Mouse (Mus musculus): Measurements from ENCODE around the gene Gm9970. TPM values are rescaled to one million over a fixed set of nuclear protein-coding genes. Genes with fewer than 3 reads are reported as not detected.

Gm9970 gene
- polyA plus RNA-seq, 1 experiment from 2014 or later: 0.41 TPM

- peaks cover 6% of the 10 kb centered on the region for H3K9me3 ChIP-seq (ENCODE audit: control insufficient read depth, low read length)
- H3K4me3 ChIP-seq (ENCODE audit: control insufficient read depth in 1 of 2, insufficient read depth in 1 of 2, low read depth in 1 of 2, low read length in 2 of 2): no peak overlapping the region
- H3K4me2 ChIP-seq (ENCODE audit: low read length): no peak overlapping the region
- H3K4me1 ChIP-seq (ENCODE audit: control insufficient read depth in 2 of 2, insufficient read depth in 2 of 2, low read length in 2 of 2): peaks cover 5 to 15% of the 10 kb centered on the region in 2 experiments; a peak in 2 of 4 replicates
- H3K9ac ChIP-seq (ENCODE audit: low read length): no peak overlapping the region
- H3K27ac ChIP-seq (replicated peaks in 1 of 2; ENCODE audit: control insufficient read depth in 1 of 2, insufficient read depth in 1 of 2, low read depth in 2 of 2, low read length in 2 of 2): no peak overlapping the region
- H3K27me3 ChIP-seq (ENCODE audit: control insufficient read depth, insufficient read depth, low read length): no peaks in the 10 kb centered on the region
- ATAC-seq (ENCODE audit: insufficient number of reproducible peaks, insufficient read depth, low FRiP score, low read depth): no peak
- 90% methylated on average over 9 of the region's 9 CpGs for WGBS
- peaks cover 84% of the 10 kb centered on the region for H3K36me3 ChIP-seq (ENCODE audit: control insufficient read depth, insufficient read depth, low read length)
Measured at GRCm38 (mm10) chr5:31199893-31200292, 41.1 kb downstream of the Gm9970 start.

DNA sequence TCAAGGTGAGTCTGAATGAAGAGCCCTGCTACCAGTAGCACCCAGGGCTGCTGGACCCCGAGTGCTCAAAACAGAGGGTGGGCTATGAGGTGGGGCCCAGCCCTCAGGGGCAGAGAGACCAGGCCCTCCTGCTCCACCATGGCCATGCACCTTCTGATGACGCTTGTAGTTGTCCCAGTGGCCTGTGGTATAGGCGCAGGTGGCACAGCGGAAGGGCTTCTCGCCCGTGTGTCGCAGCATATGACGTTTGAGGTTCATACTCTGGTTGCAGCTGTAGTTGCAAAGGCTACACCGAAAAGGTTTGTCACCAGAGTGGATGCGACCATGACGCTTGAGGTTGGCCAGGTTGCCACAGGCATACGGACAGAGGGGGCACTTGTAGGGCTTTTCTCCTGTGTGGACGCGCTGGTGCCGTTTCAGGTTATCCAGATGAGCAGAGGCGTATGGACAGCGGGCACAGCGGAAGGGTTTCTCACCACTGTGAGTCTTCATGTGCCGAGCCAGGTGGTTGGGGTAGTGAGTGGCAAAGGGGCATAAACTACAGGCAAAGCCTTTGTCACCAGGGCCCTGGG is 41.6 kb downstream of the Gm9970 start:
- peaks cover 84% of the 10 kb centered on the region for H3K36me3 ChIP-seq (ENCODE audit: control insufficient read depth, insufficient read depth, low read length)
- H3K4me3 ChIP-seq (ENCODE audit: control insufficient read depth in 1 of 2, insufficient read depth in 1 of 2, low read depth in 1 of 2, low read length in 2 of 2): no peak overlapping the region
- H3K27me3 ChIP-seq (ENCODE audit: control insufficient read depth, insufficient read depth, low read length): no peaks in the 10 kb centered on the region
- no peak overlapping the region for H3K27ac ChIP-seq (replicated peaks in 1 of 2; ENCODE audit: control insufficient read depth in 1 of 2, insufficient read depth in 1 of 2, low read depth in 2 of 2, low read length in 2 of 2)
- no peak overlapping the region for H3K4me2 ChIP-seq (ENCODE audit: low read length)
- 89% methylated on average over 19 of the region's 19 CpGs for WGBS
- peaks cover 6% of the 10 kb centered on the region for H3K9me3 ChIP-seq (ENCODE audit: control insufficient read depth, low read length)
- no peak for ATAC-seq (ENCODE audit: insufficient number of reproducible peaks, insufficient read depth, low FRiP score, low read depth)
- peaks cover 5 to 16% of the 10 kb centered on the region in 2 experiments; a peak in 3 of 4 replicates for H3K4me1 ChIP-seq (ENCODE audit: control insufficient read depth in 2 of 2, insufficient read depth in 2 of 2, low read length in 2 of 2)
- H3K9ac ChIP-seq (ENCODE audit: low read length): no peak overlapping the region

DNA sequence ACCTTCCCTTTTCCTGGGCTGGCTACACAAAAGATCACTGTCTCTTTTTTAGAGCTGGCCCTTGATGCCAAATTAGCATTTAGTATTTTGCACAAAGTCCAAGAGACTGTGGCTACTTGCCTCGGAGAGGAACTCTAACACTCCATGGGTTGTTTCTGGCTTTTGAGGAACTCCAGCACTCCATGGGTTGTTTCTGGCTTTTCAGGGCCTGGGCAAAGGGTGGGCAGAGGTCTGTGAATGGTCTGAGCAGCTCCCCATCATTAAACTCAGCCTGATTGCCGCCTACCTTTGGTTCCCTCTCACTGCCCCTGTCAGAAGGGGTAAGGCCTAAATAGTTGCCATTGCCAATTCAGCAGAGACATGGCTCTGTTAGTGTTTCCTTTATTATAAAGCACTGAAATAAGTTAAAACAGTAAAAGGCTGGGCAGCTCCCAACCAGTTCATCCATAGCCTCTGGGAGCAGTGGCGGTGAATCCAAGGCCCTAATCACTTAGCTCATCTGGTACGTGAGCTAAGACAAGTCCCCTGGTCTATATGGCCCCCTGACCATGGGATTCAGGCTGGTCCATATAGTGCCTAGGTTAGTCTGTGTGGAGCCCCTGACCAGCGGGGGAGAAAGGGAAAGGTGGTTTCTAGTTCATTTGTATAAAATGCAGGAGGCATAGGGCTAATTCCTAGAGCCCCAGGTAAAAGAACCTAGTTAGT is 42.3 kb downstream of the Gm9970 start:
- H3K9me3 ChIP-seq (ENCODE audit: control insufficient read depth, low read length): peaks cover 6% of the 10 kb centered on the region
- H3K4me1 ChIP-seq (ENCODE audit: control insufficient read depth in 2 of 2, insufficient read depth in 2 of 2, low read length in 2 of 2): peaks cover 5 to 22% of the 10 kb centered on the region in 2 experiments; a peak in 3 of 4 replicates
- H3K4me3 ChIP-seq (ENCODE audit: control insufficient read depth in 1 of 2, insufficient read depth in 1 of 2, low read depth in 1 of 2, low read length in 2 of 2): no peak overlapping the region
- no peak overlapping the region for H3K4me2 ChIP-seq (ENCODE audit: low read length)
- no peaks in the 10 kb centered on the region for H3K27me3 ChIP-seq (ENCODE audit: control insufficient read depth, insufficient read depth, low read length)
- ATAC-seq (ENCODE audit: insufficient number of reproducible peaks, insufficient read depth, low FRiP score, low read depth): no peak
- H3K27ac ChIP-seq (replicated peaks in 1 of 2; ENCODE audit: control insufficient read depth in 1 of 2, insufficient read depth in 1 of 2, low read depth in 2 of 2, low read length in 2 of 2): no peak overlapping the region
- H3K36me3 ChIP-seq (ENCODE audit: control insufficient read depth, insufficient read depth, low read length): peaks cover 82% of the 10 kb centered on the region
- H3K9ac ChIP-seq (ENCODE audit: low read length): 0 out of 2 replicates have a peak overlapping the region, but pooled peaks have one; percentile 3
- 79% methylated on average over 5 of the region's 5 CpGs for WGBS

GRCm38 (mm10) chr5:31198170-31198569 is 42.9 kb downstream of the Gm9970 start:
- no peak for ATAC-seq (ENCODE audit: insufficient number of reproducible peaks, insufficient read depth, low FRiP score, low read depth)
- 77% methylated on average over 9 of the region's 9 CpGs for WGBS
- no peak overlapping the region for H3K27ac ChIP-seq (replicated peaks in 1 of 2; ENCODE audit: control insufficient read depth in 1 of 2, insufficient read depth in 1 of 2, low read depth in 2 of 2, low read length in 2 of 2)
- H3K4me2 ChIP-seq (ENCODE audit: low read length): no peak overlapping the region
- H3K36me3 ChIP-seq (ENCODE audit: control insufficient read depth, insufficient read depth, low read length): peaks cover 76% of the 10 kb centered on the region
- peaks cover 6% of the 10 kb centered on the region for H3K9me3 ChIP-seq (ENCODE audit: control insufficient read depth, low read length)
- no peak overlapping the region for H3K4me3 ChIP-seq (ENCODE audit: control insufficient read depth in 1 of 2, insufficient read depth in 1 of 2, low read depth in 1 of 2, low read length in 2 of 2)
- H3K4me1 ChIP-seq (ENCODE audit: control insufficient read depth in 2 of 2, insufficient read depth in 2 of 2, low read length in 2 of 2): peaks cover 5 to 23% of the 10 kb centered on the region in 2 experiments; a peak in 3 of 4 replicates
- H3K9ac ChIP-seq (ENCODE audit: low read length): no peak overlapping the region
- no peaks in the 10 kb centered on the region for H3K27me3 ChIP-seq (ENCODE audit: control insufficient read depth, insufficient read depth, low read length)

DNA sequence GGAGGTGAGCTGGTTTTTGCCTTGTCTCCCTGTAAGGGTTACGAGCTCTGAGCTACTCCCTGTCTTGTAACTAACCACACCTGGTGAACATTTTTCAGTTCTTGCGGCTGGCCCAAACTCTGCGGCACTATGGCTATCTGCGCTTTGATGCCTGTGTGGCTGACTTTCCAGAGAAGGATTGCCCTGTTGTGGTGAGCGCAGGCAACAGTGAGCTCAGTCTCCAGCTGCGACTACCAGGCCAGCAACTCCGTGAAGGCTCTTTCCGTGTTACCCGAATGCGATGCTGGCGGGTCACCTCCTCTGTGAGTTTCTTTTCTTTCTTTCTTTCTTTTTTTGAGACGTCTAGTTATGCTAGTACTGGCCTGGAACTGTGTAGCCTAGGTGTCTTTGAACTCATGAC is 44.0 kb downstream of the Gm9970 start:
- Histone ChIP-seq H3K9me3 (ENCODE audit: control insufficient read depth, low read length) (peaks cover 6% of the 10 kb centered on the region), H3K9ac (ENCODE audit: low read length) (no peak overlapping the region), H3K4me2 (ENCODE audit: low read length) (no peak overlapping the region), H3K4me3 (ENCODE audit: control insufficient read depth in 1 of 2, insufficient read depth in 1 of 2, low read depth in 1 of 2, low read length in 2 of 2) (no peak overlapping the region), H3K4me1 (ENCODE audit: control insufficient read depth in 2 of 2, insufficient read depth in 2 of 2, low read length in 2 of 2) (peaks cover under 1 to 20% of the 10 kb centered on the region in 2 experiments; a peak in 3 of 4 replicates), H3K27me3 (ENCODE audit: control insufficient read depth, insufficient read depth, low read length) (no peaks in the 10 kb centered on the region), H3K36me3 (ENCODE audit: control insufficient read depth, insufficient read depth, low read length) (peaks cover 70% of the 10 kb centered on the region), H3K27ac (replicated peaks in 1 of 2; ENCODE audit: control insufficient read depth in 1 of 2, insufficient read depth in 1 of 2, low read depth in 2 of 2, low read length in 2 of 2) (no peak overlapping the region)
- no peak for ATAC-seq (ENCODE audit: insufficient number of reproducible peaks, insufficient read depth, low FRiP score, low read depth)
- 89% methylated on average over 12 of the region's 12 CpGs for WGBS

DNA sequence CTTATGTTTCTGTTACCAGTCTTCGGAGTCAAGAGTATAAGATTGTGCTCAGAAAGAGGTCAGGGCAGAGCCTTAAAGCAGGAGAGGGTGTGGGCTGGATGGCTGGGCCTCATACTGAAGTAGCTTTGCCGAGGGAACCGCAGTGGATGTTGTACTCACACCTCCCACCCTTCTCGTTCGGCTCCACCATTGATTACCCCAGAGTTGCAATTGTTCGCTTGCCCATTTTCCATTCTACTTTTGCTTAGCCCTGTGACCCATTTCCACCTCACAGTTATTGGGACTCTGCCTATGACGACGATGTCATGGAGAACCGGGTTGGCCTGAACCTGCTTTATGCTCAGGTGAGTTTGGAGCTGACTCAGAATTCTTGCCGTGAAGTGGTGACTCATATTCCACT is 44.8 kb downstream of the Gm9970 start:
- whole genome bisulfite sequencing: 93% methylated on average over 10 of the region's 10 CpGs
- H3K4me2 ChIP-seq (ENCODE audit: low read length): no peak overlapping the region
- peaks cover 4 to 28% of the 10 kb centered on the region in 2 experiments; a peak in 3 of 4 replicates for H3K4me1 ChIP-seq (ENCODE audit: control insufficient read depth in 2 of 2, insufficient read depth in 2 of 2, low read length in 2 of 2)
- no peak overlapping the region for H3K4me3 ChIP-seq (ENCODE audit: control insufficient read depth in 1 of 2, insufficient read depth in 1 of 2, low read depth in 1 of 2, low read length in 2 of 2)
- H3K27ac ChIP-seq (replicated peaks in 1 of 2; ENCODE audit: control insufficient read depth in 1 of 2, insufficient read depth in 1 of 2, low read depth in 2 of 2, low read length in 2 of 2): no peak overlapping the region
- H3K27me3 ChIP-seq (ENCODE audit: control insufficient read depth, insufficient read depth, low read length): no peaks in the 10 kb centered on the region
- peaks cover 6% of the 10 kb centered on the region for H3K9me3 ChIP-seq (ENCODE audit: control insufficient read depth, low read length)
- peaks cover 74% of the 10 kb centered on the region for H3K36me3 ChIP-seq (ENCODE audit: control insufficient read depth, insufficient read depth, low read length)
- H3K9ac ChIP-seq (ENCODE audit: low read length): no peak overlapping the region
- no peak for ATAC-seq (ENCODE audit: insufficient number of reproducible peaks, insufficient read depth, low FRiP score, low read depth)

GRCm38 (mm10) chr5:31195671-31196070 is 45.4 kb downstream of the Gm9970 start:
- H3K36me3 ChIP-seq (ENCODE audit: control insufficient read depth, insufficient read depth, low read length): peaks cover 77% of the 10 kb centered on the region
- H3K27me3 ChIP-seq (ENCODE audit: control insufficient read depth, insufficient read depth, low read length): no peaks in the 10 kb centered on the region
- no peak overlapping the region for H3K27ac ChIP-seq (replicated peaks in 1 of 2; ENCODE audit: control insufficient read depth in 1 of 2, insufficient read depth in 1 of 2, low read depth in 2 of 2, low read length in 2 of 2)
- peaks cover 6% of the 10 kb centered on the region for H3K9me3 ChIP-seq (ENCODE audit: control insufficient read depth, low read length)
- ATAC-seq (ENCODE audit: insufficient number of reproducible peaks, insufficient read depth, low FRiP score, low read depth): no peak
- 92% methylated on average over 4 of the region's 4 CpGs for WGBS
- no peak overlapping the region for H3K4me3 ChIP-seq (ENCODE audit: control insufficient read depth in 1 of 2, insufficient read depth in 1 of 2, low read depth in 1 of 2, low read length in 2 of 2)
- H3K9ac ChIP-seq (ENCODE audit: low read length): no peak overlapping the region
- peaks cover 4 to 22% of the 10 kb centered on the region in 2 experiments; a peak in 3 of 4 replicates for H3K4me1 ChIP-seq (ENCODE audit: control insufficient read depth in 2 of 2, insufficient read depth in 2 of 2, low read length in 2 of 2)
- no peak overlapping the region for H3K4me2 ChIP-seq (ENCODE audit: low read length)

All from heart, embryonic 14.5 days (tissue).